Mouse (Mus musculus): Measurements from ENCODE around the gene Acap3.
A peak's percentile ranks its signal among the peaks of the same experiment; 100 is the strongest.

The Acap3 gene

DNA sequence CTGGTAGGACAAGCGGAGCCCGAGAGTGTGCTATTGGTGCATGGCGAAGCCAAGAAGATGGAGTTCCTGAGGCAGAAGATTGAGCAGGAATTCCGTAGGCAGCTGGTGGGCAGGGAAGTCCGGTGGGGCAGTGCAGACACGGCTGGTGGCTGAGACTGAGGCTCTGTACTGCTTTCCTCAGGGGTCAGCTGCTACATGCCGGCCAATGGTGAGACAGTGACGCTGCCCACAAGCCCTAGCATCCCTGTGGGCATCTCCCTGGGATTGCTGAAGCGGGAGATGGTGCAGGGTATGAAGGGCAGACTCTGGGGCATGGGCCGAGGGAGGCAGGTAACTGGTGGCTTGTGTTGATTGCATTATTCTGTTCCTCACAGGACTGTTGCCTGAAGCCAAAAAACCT is 3.9 kb upstream of the Acap3 start:
- DNase-seq, result no peak

DNA sequence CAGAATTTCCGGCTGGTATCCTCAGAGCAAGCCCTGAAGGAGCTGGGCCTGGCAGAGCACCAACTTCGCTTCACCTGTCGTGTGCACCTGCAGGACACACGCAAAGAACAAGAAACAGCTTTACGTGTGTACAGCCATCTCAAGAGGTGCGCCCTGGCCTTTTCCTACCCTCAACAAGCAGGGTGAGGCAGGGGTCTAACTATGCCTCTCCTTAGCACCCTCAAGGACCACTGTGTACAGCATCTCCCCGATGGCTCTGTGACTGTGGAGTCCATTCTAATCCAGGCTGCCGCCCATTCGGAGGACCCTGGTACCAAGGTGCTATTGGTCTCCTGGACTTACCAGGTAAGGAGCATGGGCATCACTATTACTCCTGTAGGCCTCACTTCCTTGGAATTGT is 3.4 kb upstream of the Acap3 start:
- DNase-seq, result no peak

GRCm38 (mm10) chr4:155889316-155889715 is 2.3 kb upstream of the Acap3 start:
- DNase-seq, result peak in 1 of 2 experiments; percentile 1

DNA sequence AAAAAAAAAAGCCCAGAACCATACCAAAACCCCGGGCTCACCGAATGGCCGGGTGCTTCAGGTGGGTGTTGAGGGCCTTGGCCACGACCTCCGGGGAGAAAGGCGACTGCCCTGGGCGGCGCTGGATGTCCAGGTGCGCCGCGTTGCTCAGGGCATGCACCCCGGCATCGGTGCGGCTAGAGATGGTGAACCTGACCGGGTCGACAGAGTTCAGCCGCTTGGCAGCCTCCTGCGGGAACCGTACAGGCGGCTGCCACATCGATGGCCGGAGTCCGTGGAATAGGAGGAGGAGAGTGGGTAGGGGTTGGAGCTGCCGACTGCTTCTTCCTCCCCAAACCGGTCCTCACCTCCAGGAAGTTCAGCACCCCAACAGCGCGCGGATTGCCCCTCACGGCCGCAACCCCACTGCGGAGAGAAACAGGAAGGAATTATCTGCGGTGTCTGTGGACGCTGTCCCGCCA is 581 bp upstream of the Acap3 start:
- no peak for DNase-seq

GRCm38 (mm10) chr4:155892017-155892416 is 395 bp downstream of the Acap3 start:
- peak; percentile 61 to 74 for DNase-seq

DNA sequence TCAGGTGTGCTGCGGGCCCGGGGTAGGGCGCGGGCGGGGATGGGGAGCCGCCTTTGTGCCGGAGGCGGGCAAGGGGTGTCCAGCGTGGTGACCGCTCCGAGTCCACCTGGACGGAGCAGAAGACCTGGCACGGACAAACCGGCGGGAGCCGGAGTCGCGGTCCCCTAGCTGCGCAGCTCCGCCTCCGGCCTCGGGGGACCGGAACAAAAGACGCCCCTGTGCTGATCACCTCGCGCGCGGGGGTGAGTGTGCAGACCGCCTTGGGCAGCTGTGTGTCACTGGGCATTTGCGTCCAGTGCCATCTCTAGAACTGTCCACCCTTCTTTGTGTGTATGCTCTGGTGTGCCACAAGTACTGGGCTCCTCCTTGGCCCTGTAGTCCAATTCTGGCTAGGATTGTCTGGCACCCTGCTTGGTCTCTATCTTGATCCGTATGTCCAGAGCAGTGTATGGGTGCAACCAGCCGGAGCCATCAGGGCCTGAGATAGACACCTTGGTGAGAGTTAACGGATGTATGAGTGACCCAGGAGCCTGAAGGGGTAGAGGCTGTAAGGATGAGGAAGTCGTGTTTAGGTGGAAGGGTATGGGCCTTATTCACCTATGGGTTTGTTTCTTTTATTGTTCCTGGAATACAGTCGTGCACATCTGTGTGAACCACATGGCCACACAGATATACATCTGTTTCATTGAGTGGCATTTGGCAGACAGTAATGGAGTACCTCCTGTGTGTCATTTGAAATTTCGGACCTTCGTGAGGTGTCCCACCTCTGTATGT is 1.0 kb downstream of the Acap3 start:
- DNase-seq, result peak in 1 of 2 experiments; percentile 26

DNA sequence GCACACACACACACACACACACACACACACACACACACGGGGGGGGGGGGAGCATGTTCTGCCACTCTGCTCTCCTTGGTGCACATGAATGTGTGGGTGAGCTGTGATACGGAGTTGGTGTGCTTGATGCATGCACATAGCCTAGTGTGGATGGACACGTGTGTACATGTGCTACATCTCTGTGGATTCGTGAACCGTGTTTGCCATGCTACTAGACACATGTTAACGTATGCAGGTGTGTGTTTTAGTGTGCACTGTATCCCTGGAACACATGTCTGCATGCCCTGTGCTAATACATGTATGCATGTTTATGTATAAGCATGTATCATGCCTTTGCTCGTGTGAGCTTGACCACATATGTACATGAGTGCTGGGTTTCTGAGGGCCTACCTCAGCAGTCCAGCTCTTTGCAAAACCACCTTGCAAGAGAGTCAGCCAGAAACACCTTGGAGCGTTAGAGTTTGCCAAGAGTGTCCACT is 1.6 kb downstream of the Acap3 start:
- DNase-seq, result no peak

GRCm38 (mm10) chr4:155894311-155894881 is 2.8 kb downstream of the Acap3 start:
- peak; percentile 55 to 60 for DNase-seq

GRCm38 (mm10) chr4:155895216-155895615 is 3.6 kb downstream of the Acap3 start:
- DNase-seq, result peak; percentile 43 to 60

- DNase-seq, result no peak
These were observed 4.2 kb downstream of the Acap3 start for GRCm38 (mm10) chr4:155895826-155896225.

DNA sequence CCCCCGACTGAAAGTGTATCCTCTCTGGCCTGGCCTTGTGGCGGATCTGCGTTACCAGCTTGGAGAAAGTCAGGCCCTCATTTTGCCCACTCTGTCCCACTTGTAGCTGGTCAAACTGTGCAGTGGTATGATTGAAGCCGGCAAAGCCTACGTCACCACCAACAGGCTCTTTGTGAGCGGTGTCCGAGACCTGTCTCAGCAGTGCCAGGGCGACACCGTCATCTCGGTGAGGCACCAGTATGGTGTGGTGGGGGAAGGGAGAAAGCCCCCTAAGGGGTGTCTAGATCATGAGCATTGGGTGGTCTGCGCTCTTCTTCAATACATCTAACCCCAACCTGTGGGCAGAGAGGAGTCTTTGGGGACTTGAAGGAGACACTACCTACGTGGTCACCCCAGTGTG is 4.8 kb downstream of the Acap3 start:
- DNase-seq, result no peak

- DNase-seq, result no peak
These were observed 6.7 kb downstream of the Acap3 start for GRCm38 (mm10) chr4:155898318-155898717.

DNA sequence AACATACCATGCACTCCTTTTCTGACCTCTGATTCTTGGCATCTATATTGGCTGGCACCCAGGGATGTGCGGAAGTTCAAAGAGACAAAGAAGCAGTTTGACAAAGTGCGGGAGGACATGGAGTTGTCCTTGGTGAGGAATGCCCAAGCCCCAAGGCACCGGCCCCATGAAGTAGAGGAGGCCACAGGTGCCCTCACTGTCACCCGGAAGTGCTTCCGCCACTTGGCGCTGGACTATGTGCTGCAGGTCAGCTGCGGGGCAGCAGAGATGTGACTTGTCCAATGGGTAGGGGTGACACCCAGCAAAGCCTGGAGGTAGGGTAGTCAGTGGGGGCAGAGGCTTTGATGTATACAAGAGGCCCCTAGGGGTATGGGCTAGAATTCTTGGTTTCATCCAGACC is 7.7 kb downstream of the Acap3 start:
- no peak for DNase-seq

DNA sequence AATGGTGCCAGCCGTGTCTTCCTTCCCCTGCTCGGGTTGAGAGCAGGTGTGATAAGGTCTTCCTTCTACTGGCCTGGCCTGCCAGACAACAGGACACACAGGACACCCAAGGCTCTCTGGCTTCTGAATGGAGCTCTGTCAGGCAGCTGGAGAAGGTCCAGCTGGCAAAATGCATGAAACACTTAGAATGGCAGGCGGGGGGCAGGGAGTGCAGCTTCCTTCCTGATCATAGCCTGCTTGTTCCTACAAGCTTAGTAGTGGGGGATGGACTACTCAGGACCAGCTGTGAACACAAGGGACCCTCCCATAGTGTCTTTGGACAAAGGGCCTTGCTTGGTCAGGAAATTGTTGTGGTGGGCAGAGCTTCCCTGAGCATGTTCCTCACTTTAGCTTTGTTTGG is 9.6 kb downstream of the Acap3 start:
- no peak for DNase-seq

- DNase-seq, result no peak
These were observed 11.6 kb downstream of the Acap3 start for GRCm38 (mm10) chr4:155903246-155903645.

DNA sequence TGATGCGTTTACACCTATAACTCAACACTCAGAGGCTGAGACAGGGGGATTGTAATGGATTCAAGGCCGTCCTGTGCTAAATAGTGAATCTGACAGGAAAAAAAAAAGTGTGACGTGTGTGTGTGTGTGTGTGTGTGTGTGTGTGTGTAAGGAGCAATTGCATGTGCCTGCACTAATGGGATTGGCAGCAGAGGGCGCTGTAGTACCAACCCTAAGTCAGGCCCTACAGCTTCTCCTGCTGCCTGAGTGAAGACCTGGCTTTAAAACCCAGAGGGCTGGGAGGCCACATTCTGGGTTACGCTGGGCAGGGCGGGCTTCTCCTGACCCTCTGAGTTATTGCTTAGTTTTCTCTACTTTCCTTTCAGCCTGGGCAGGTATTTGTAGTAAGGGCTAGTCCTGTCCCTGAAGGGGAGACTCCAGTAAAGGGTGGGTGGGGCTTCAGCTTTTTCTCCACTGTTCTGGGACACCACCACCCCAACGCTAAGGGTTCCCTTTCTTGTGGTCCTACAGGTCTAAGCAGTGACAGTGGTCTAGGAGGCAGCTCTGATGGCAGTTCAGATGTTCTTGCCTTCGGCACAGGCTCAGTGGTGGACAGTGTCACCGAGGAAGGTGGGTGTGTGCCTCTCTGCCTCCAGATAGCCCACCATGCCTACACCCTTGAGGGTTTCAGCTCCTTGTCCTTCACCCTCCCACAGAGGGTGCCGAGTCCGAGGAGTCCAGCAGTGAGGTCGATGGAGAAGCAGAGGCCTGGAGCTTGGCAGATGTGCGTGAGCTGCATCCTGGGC is 12.9 kb downstream of the Acap3 start:
- DNase-seq, result peak in 1 of 2 experiments; percentile 38

- no peak for DNase-seq
These were observed 14.0 kb downstream of the Acap3 start for GRCm38 (mm10) chr4:155905634-155906033.

DNA sequence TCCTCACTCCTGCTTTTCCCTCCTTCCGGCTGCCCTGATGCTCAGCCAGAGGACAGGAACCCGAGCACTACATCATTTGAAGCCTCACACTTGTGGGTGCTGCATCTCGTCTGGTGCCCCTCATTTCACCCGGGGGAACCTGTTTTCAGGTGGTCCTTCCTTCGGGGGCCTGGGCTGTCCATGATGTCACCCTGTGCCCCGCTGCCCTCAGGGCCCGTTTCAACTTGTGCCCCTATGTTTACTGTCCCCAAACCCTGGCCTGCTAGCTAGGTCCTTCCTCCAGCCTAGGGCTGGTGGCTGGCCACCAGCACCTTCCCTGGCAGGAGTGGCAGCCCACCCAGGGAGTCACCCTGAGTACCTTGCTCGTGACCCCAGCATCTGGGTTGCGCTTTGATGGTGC is 14.5 kb downstream of the Acap3 start:
- DNase-seq, result no peak

DNA sequence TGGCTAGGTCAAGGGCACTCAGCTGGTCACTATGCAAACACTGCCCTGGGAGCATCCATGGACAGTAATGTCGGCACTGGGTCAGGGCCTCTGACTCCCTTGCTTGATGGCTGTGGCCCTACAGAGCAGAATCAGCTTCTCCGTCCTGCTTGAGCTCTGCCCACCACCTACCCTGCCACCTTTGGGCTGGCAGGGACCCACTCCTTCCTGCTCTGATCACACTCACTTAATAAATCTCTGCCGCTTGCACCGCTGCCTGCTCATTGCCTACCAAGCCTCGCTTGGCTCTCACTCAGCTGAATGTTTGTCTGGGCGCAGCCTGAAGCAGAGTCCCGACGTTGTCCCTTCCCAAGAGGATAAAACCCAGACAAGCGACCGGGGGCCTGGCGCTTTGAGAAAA is 15.4 kb downstream of the Acap3 start:
- DNase-seq, result no peak

DNA sequence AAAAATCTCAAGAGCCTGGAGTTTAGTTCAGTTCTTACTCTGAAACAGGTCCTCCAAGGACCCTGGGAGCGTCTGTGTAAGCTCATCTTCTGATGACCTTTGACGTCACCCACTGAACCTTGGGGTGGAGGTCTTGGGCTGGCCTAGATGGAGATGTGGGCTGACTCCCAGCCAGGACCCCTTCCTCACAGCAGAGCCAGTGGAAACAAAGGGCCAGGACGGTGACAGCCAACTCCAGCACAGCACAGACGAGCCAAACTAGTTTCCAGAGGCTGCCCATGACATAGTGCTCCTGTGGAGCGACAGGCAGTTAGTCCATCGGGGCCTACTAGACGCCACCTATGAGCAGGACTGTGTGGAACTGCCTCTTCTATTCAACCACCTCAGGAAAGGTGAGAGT is 16.7 kb downstream of the Acap3 start:
- DNase-seq, result no peak

DNA sequence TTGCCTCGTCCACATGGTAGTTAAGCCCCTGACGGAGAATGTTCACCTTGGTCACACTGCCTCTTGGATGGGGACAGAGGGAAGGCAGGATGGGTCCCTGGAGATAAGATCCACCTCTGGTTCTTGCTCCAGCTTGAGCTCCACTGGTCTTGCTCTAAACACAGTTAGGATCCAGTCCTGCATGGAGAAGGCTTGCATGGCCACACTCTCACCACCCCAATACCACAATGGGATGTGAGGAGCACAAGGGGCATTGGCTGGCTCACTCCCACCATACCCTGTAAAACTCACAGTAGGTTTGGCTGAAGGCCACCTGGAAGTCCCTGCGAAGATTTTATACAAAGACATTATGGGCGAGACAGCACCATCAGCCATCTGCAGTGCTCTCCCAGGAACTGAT is 17.1 kb downstream of the Acap3 start:
- DNase-seq, result no peak

GRCm38 (mm10) chr4:155932031-155932430 is 40.4 kb downstream of the Acap3 start:
- DNase-seq, result no peak

GRCm38 (mm10) chr4:155943049-155943452 is 51.4 kb downstream of the Acap3 start:
- peak in 1 of 2 experiments; percentile 15 for DNase-seq

Measured in kidney, adult 8-10 months (tissue).